8 mouse cellular contexts compared by ENCODE assay signal in genomic region chr12:51882606-51883296, GRCm38 (mm10). TPM values are rescaled to one million over a fixed set of nuclear protein-coding genes. Genes with fewer than 3 reads are reported as not detected.
DNase-seq lines count a peak whose midpoint lies in the region; ATAC-seq and TF ChIP-seq lines count a peak whose summit lies in the region.

No protein-coding gene starts in this region.

- H3K36me3 ChIP-seq in midbrain, postnatal 0 days (ENCODE audit: insufficient read depth, low read length), result peaks cover 34% of the 10 kb centered on the region
- peaks cover 5% of the 10 kb centered on the region; the same call in 1 of the 2 replicates for H3K36me3 ChIP-seq in midbrain, embryonic 11.5 days (ENCODE audit: control insufficient read depth, insufficient read depth, low read length)
- peaks cover 77% of the 10 kb centered on the region for H3K36me3 ChIP-seq in liver, embryonic 15.5 days (replicated peaks)

- H3K4me1 ChIP-seq in midbrain, postnatal 0 days (ENCODE audit: insufficient read depth, low read length), result no peaks in the 10 kb centered on the region
- no peaks in the 10 kb centered on the region for H3K4me1 ChIP-seq in midbrain, embryonic 11.5 days (ENCODE audit: control insufficient read depth, insufficient read depth, low read length)
- peaks cover 28% of the 10 kb centered on the region for H3K4me1 ChIP-seq in liver, embryonic 15.5 days (replicated peaks)

- H3K4me2 ChIP-seq in midbrain, postnatal 0 days (ENCODE audit: low read depth, low read length, poor library complexity, severe bottlenecking), result no peak overlapping the region
- H3K4me2 ChIP-seq in midbrain, embryonic 11.5 days, result no peak overlapping the region
- H3K4me2 ChIP-seq in liver, embryonic 15.5 days, result no peak overlapping the region

- no peak overlapping the region for H3K4me3 ChIP-seq in midbrain, postnatal 0 days (ENCODE audit: low read depth, low read length)
- no peak overlapping the region for H3K4me3 ChIP-seq in midbrain, embryonic 11.5 days (ENCODE audit: low read depth, low read length)
- no peak overlapping the region for H3K4me3 ChIP-seq in liver, embryonic 15.5 days (replicated peaks)

- no peak for ATAC-seq in midbrain, postnatal 0 days (ENCODE audit: low FRiP score)
- ATAC-seq in midbrain, embryonic 11.5 days (ENCODE audit: low FRiP score), result no peak
- ATAC-seq in liver, embryonic 15.5 days (ENCODE audit: insufficient read depth), result no peak

- TF ChIP-seq CTCF in midbrain, postnatal 0 days (IDR thresholded peaks at IDR 0.05), result no peak

- whole genome bisulfite sequencing in midbrain, postnatal 0 days, result 78% methylated on average over 6 of the region's 6 CpGs
- WGBS in midbrain, embryonic 11.5 days, result 89% methylated on average over 6 of the region's 6 CpGs
- 83% methylated on average over 6 of the region's 6 CpGs for WGBS in liver, embryonic 15.5 days (ENCODE audit: insufficient replicate concordance)

- no peak overlapping the region for H3K27ac ChIP-seq in midbrain, postnatal 0 days (ENCODE audit: low read depth, low read length)
- no peak overlapping the region for H3K27ac ChIP-seq in midbrain, embryonic 11.5 days (ENCODE audit: low read depth, low read length)
- H3K27ac ChIP-seq in liver, embryonic 15.5 days (replicated peaks), result peak overlapping the region; percentile 81

- no peaks in the 10 kb centered on the region for H3K27me3 ChIP-seq in midbrain, postnatal 0 days (ENCODE audit: insufficient read depth, low read length)
- H3K27me3 ChIP-seq in midbrain, embryonic 11.5 days (ENCODE audit: control insufficient read depth, insufficient read depth, low read length), result no peaks in the 10 kb centered on the region
- H3K27me3 ChIP-seq in liver, embryonic 15.5 days, result no peaks in the 10 kb centered on the region

- H3K9me3 ChIP-seq in midbrain, postnatal 0 days (ENCODE audit: low read length), result no peaks in the 10 kb centered on the region
- H3K9me3 ChIP-seq in midbrain, embryonic 11.5 days (ENCODE audit: control insufficient read depth, low read length), result no peaks in the 10 kb centered on the region
- H3K9me3 ChIP-seq in liver, embryonic 15.5 days (replicated peaks), result no peaks in the 10 kb centered on the region

- H3K9ac ChIP-seq in midbrain, postnatal 0 days (replicated peaks; ENCODE audit: low read length, poor library complexity, severe bottlenecking), result no peak overlapping the region
- H3K9ac ChIP-seq in midbrain, embryonic 11.5 days (ENCODE audit: low read length), result no peak overlapping the region
- no peak overlapping the region for H3K9ac ChIP-seq in liver, embryonic 15.5 days

- peak; percentile 84 to 88 for DNase-seq in adrenal gland, adult (ENCODE audit: inconsistent age in 2 of 2, low spot score in 1 of 2)
- no peak for DNase-seq in adrenal gland, postnatal 4 days (ENCODE audit: low spot score in 2 of 2)
- peak; percentile 70 for DNase-seq in midbrain, postnatal 0 days (ENCODE audit: low spot score)
- no peak for DNase-seq in midbrain, embryonic 11.5 days (ENCODE audit: low spot score, missing footprints)
- peak; percentile 85 for DNase-seq in gastrocnemius, postnatal 10 days
- DNase-seq in c-Kit-positive CD71-positive TER-119-positive erythroid progenitor cells, embryonic 14.5 days (ENCODE audit: low spot score), result no peak
- DNase-seq in thymus, postnatal 36 days, result no peak

RNA-seq across cellular contexts. Expression of gene Hectd1, which starts 53.4 kb away (rescaled TPM):
- 100 to 1,000 TPM in 1 of 2 experiments, 10 to 100 TPM in 1; 93.9 to 102 TPM for total RNA-seq in adrenal gland, postnatal 4 days (2021)
- 75.7 and 91.7 TPM in 2 replicates for total RNA-seq in midbrain, postnatal 0 days (2014; rRNA removed)
- 24.9 and 29.5 TPM in 2 replicates for polyA plus RNA-seq in midbrain, postnatal 0 days (2015; fragmentation: Nextera tagmentation; extraction: Ambion mirVana)
- polyA plus RNA-seq in midbrain, embryonic 11.5 days (2014; fragmentation: Nextera tagmentation; extraction: Ambion mirVana), result 30.3 and 35.1 TPM in 2 replicates
- total RNA-seq in gastrocnemius, postnatal 10 days (2021), result 10 to 100 TPM; 85.6 to 90.6 TPM
- 24.0 and 29.4 TPM in 2 replicates for polyA plus RNA-seq in liver, embryonic 15.5 days (2015; fragmentation: Nextera tagmentation; extraction: Ambion mirVana)

Comparison
In these comparisons a context has a peak if more than half of its experiments do, and no peak if none do; other contexts are left out.
1. DNase-seq: peak in adrenal gland, adult (2 of 2), midbrain, postnatal 0 days (single experiment) and gastrocnemius, postnatal 10 days (single experiment); none in adrenal gland, postnatal 4 days (0 of 2), midbrain, embryonic 11.5 days (single experiment), c-Kit-positive CD71-positive TER-119-positive erythroid progenitor cells, embryonic 14.5 days (single experiment) and thymus, postnatal 36 days (0 of 2).